In the genomic region with DNA sequence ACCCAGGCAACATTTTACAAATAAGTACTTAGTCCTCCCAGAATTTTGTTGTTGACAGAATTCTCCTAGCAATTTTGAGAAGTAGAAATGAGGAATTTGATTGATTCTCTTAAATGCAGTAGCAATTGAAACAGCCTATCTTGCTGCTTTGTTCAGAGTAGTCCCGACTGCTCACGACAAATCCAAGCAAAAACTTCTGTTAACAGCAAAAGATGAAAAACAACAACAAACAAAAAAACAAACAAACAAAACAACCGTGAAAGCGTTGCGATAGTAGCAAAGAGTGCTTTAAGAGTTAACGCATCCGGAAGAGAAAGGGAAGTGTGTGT, we compare ENCODE assay signal across 8 mouse cellular contexts. TPM values are rescaled to one million over a fixed set of nuclear protein-coding genes. Genes with fewer than 3 reads are reported as not detected.
A peak's percentile ranks its signal among the peaks of the same experiment; 100 is the strongest.
DNase-seq lines count a peak whose midpoint lies in the region; ATAC-seq and TF ChIP-seq lines count a peak whose summit lies in the region.

No protein-coding gene starts in this region.

- 0 out of 2 replicates have a peak, but pooled peaks cover 4% of the 10 kb centered on the region for H3K4me1 ChIP-seq in heart, postnatal 0 days (ENCODE audit: control insufficient read depth, insufficient read depth)
- H3K4me1 ChIP-seq in bone marrow macrophage, adult 2 months (ENCODE audit: control insufficient read depth, insufficient read depth, low read length): peaks cover 5% of the 10 kb centered on the region
- H3K4me1 ChIP-seq in hindbrain, embryonic 15.5 days (replicated peaks): peaks cover 29% of the 10 kb centered on the region
- H3K4me1 ChIP-seq in midbrain, embryonic 14.5 days (ENCODE audit: control insufficient read depth, insufficient read depth, low read length): peaks cover 5% of the 10 kb centered on the region; the same call in 1 of the 2 replicates

- TF ChIP-seq CTCF in heart, postnatal 0 days (IDR thresholded peaks at IDR 0.05; ENCODE audit: low read depth): no peak
- no peak for TF ChIP-seq CTCF in bone marrow macrophage, adult 2 months (IDR thresholded peaks at IDR 0.05; ENCODE audit: low read depth, low read length)

- H3K4me3 ChIP-seq in heart, postnatal 0 days (ENCODE audit: low read depth, low read length): peak overlapping the region; percentile 44
- peak overlapping the region; percentile 55 for H3K4me3 ChIP-seq in bone marrow macrophage, adult 2 months (ENCODE audit: insufficient read depth, low read length)
- peak overlapping the region; percentile 41 for H3K4me3 ChIP-seq in hindbrain, embryonic 15.5 days
- H3K4me3 ChIP-seq in midbrain, embryonic 14.5 days (replicated peaks; ENCODE audit: low read depth, low read length): peak overlapping the region; percentile 16

- peak overlapping the region; percentile 61 for H3K4me2 ChIP-seq in heart, postnatal 0 days (ENCODE audit: low read depth, low read length)
- H3K4me2 ChIP-seq in hindbrain, embryonic 15.5 days: peak overlapping the region; percentile 60
- H3K4me2 ChIP-seq in midbrain, embryonic 14.5 days (ENCODE audit: low read length): peak overlapping the region; percentile 41

- H3K27me3 ChIP-seq in heart, postnatal 0 days (ENCODE audit: control insufficient read depth, insufficient read depth, low read length): no peaks in the 10 kb centered on the region
- no peaks in the 10 kb centered on the region for H3K27me3 ChIP-seq in hindbrain, embryonic 15.5 days
- H3K27me3 ChIP-seq in midbrain, embryonic 14.5 days (ENCODE audit: control insufficient read depth, insufficient read depth, low read length): no peaks in the 10 kb centered on the region

- no peaks in the 10 kb centered on the region for H3K9me3 ChIP-seq in heart, postnatal 0 days (replicated peaks; ENCODE audit: control insufficient read depth, low read length)
- H3K9me3 ChIP-seq in hindbrain, embryonic 15.5 days: no peaks in the 10 kb centered on the region
- no peaks in the 10 kb centered on the region for H3K9me3 ChIP-seq in midbrain, embryonic 14.5 days (ENCODE audit: control insufficient read depth, low read length)

- TF ChIP-seq EP300 in heart, postnatal 0 days (IDR thresholded peaks at IDR 0.05; ENCODE audit: low read depth): no peak

- no peak for DNase-seq in heart, postnatal 0 days (ENCODE audit: low spot score)
- no peak for DNase-seq in heart, postnatal 36 days
- no peak for DNase-seq in midbrain, embryonic 14.5 days
- DNase-seq in frontal cortex, adult 2 months (ENCODE audit: extremely low spot score in 1 of 2, low spot score in 1 of 2): no peak
- no peak for DNase-seq in adrenal gland, adult 2 months
- no peak for DNase-seq in urinary bladder, postnatal 4 days (ENCODE audit: low spot score in 2 of 2)

- no peak for TF ChIP-seq POLR2A in bone marrow macrophage, adult 2 months (IDR thresholded peaks at IDR 0.05; ENCODE audit: borderline replicate concordance, low read depth, low read length)

- no peak; the same call in 1 of the 2 replicates for ATAC-seq in heart, postnatal 0 days (ENCODE audit: insufficient read depth, low read depth)
- ATAC-seq in hindbrain, embryonic 15.5 days (ENCODE audit: low FRiP score, low read depth): no peak
- no peak for ATAC-seq in midbrain, embryonic 14.5 days (ENCODE audit: low FRiP score, low TSS enrichment)

- H3K27ac ChIP-seq in heart, postnatal 0 days (ENCODE audit: low read depth): peak overlapping the region; percentile 77
- H3K27ac ChIP-seq in bone marrow macrophage, adult 2 months (ENCODE audit: insufficient read depth, low read depth, low read length): peak overlapping the region; percentile 20
- peak overlapping the region; percentile 79 for H3K27ac ChIP-seq in hindbrain, embryonic 15.5 days (replicated peaks)
- H3K27ac ChIP-seq in midbrain, embryonic 14.5 days (replicated peaks; ENCODE audit: low read depth, low read length): peak overlapping the region; percentile 79

- no peaks in the 10 kb centered on the region for H3K36me3 ChIP-seq in heart, postnatal 0 days (replicated peaks; ENCODE audit: control insufficient read depth, insufficient read depth, low read length)
- no peaks in the 10 kb centered on the region for H3K36me3 ChIP-seq in hindbrain, embryonic 15.5 days
- no peaks in the 10 kb centered on the region for H3K36me3 ChIP-seq in midbrain, embryonic 14.5 days (ENCODE audit: control insufficient read depth, insufficient read depth, low read length)

- intact Hi-C loops in heart, postnatal 36 days (cut with DNase I): loop anchor here (2.0 to 10.0 kb wide), 5 partner anchors 17 to 309 kb away; a partner anchor contains a TSS

- peak overlapping the region; percentile 51 for H3K9ac ChIP-seq in heart, postnatal 0 days (replicated peaks; ENCODE audit: low read depth, low read length)
- H3K9ac ChIP-seq in hindbrain, embryonic 15.5 days: peak overlapping the region; percentile 46; the same call in 1 of the 2 replicates
- H3K9ac ChIP-seq in midbrain, embryonic 14.5 days (replicated peaks; ENCODE audit: low read length): no peak overlapping the region; the same call in 1 of the 2 replicates

- WGBS in heart, postnatal 0 days: 0% methylated on average over 7 of the region's 7 CpGs
- under 1% methylated on average over 7 of the region's 7 CpGs for WGBS in hindbrain, embryonic 15.5 days
- WGBS in midbrain, embryonic 14.5 days: under 1% methylated on average over 7 of the region's 7 CpGs

RNA-seq across cellular contexts. Expression of a gene that starts 21.2 kb away (rescaled TPM):
- 0.04 and 0.46 TPM in 2 replicates for total RNA-seq in heart, postnatal 0 days (2014; rRNA removed; ENCODE audit: low replicate concordance)
- polyA plus RNA-seq in heart, postnatal 0 days (2015; fragmentation: Nextera tagmentation; extraction: Ambion mirVana): 0.22 TPM in 1 of 2 replicates, not detected in the other
- under 1 TPM in 1 of 2 experiments, not detected in 1; 0.33 TPM for total RNA-seq in heart, postnatal 36 days (2021)
- not detected in 2 replicates for polyA plus RNA-seq in bone marrow macrophage, adult 2 months (2012; ENCODE audit: insufficient read depth, insufficient read length, missing spikeins)
- 1.7 and 1.9 TPM in 2 replicates for polyA plus RNA-seq in hindbrain, embryonic 15.5 days (2015; fragmentation: Nextera tagmentation; extraction: Ambion mirVana)
- 0.86 and 0.92 TPM in 2 replicates for polyA plus RNA-seq in midbrain, embryonic 14.5 days (2014; fragmentation: Nextera tagmentation; extraction: Ambion mirVana)
- polyA plus RNA-seq in frontal cortex, adult 2 months (2012; rRNA removed): 0.15 and 0.34 TPM in 2 replicates
- 1 to 10 TPM in 1 of 2 experiments, under 1 TPM in 1; 0.35 to 1.3 TPM for total RNA-seq in adrenal gland, adult 2 months (2021)
- polyA plus RNA-seq in adrenal gland, adult 2 months (2012; rRNA removed): 0.03 and 0.08 TPM in 2 replicates

RNA-seq across cellular contexts. Expression of a gene that starts 21.3 kb away (rescaled TPM):
- total RNA-seq in heart, postnatal 0 days (2014; rRNA removed; ENCODE audit: low replicate concordance): 3.7 and 6.9 TPM in 2 replicates
- 4.7 and 5.2 TPM in 2 replicates for polyA plus RNA-seq in heart, postnatal 0 days (2015; fragmentation: Nextera tagmentation; extraction: Ambion mirVana)
- 1 to 10 TPM; 1.1 to 1.3 TPM for total RNA-seq in heart, postnatal 36 days (2021)
- 3.4 and 3.7 TPM in 2 replicates for polyA plus RNA-seq in bone marrow macrophage, adult 2 months (2012; ENCODE audit: insufficient read depth, insufficient read length, missing spikeins)
- 4.7 and 4.9 TPM in 2 replicates for polyA plus RNA-seq in hindbrain, embryonic 15.5 days (2015; fragmentation: Nextera tagmentation; extraction: Ambion mirVana)
- 3.3 and 5.6 TPM in 2 replicates for polyA plus RNA-seq in midbrain, embryonic 14.5 days (2014; fragmentation: Nextera tagmentation; extraction: Ambion mirVana)
- polyA plus RNA-seq in frontal cortex, adult 2 months (2012; rRNA removed): 3.5 and 3.7 TPM in 2 replicates
- 1 to 10 TPM; 1.6 to 2.2 TPM for total RNA-seq in adrenal gland, adult 2 months (2021)
- polyA plus RNA-seq in adrenal gland, adult 2 months (2012; rRNA removed): 0.13 and 0.15 TPM in 2 replicates

Comparison
In these comparisons a context has a peak if more than half of its experiments do, and no peak if none do; other contexts are left out.
1. H3K27ac ChIP-seq: peak in every context shown above with its lines; median percentile 79 in hindbrain, embryonic 15.5 days; 79 in midbrain, embryonic 14.5 days; 77 in heart, postnatal 0 days; 20 in bone marrow macrophage, adult 2 months.